Mouse (Mus musculus) limb, embryonic 14.5 days (tissue): ENCODE data around the gene Sh3d19. TPM values are rescaled to one million over a fixed set of nuclear protein-coding genes. Genes with fewer than 3 reads are reported as not detected.

Source experiments
- ATAC-seq: fragments of 200-750 bp; cut with Nextera tagmentation; 2 replicates; pipeline ENCODE4 v1.8.0; 2017; ENCODE audit warnings: low read depth, moderate number of reproducible peaks, moderate TSS enrichment; ENCODE audit not compliant: low FRiP score
- DNase-seq: peaks from one replicate; pipeline ENCODE4 v3.0.0-alpha.2; 2015; ENCODE audit warnings: low spot score
- H3K27ac ChIP-seq: fragments of 300-500 bp; sonication (generic); replicated peaks from 2 replicates; pipeline ENCODE4 v1.5.1; 2014; ENCODE audit warnings: low read depth, mild to moderate bottlenecking, low read length, moderate library complexity, mixed read lengths
- H3K27me3 ChIP-seq: fragments of 300-500 bp; sonication (generic); 2 replicates; pipeline ENCODE4 v1.6.1; 2014; ENCODE audit warnings: low read length, mixed read lengths; ENCODE audit not compliant: control insufficient read depth, insufficient read depth
- H3K36me3 ChIP-seq: fragments of 300-500 bp; sonication (generic); 2 replicates; pipeline ENCODE4 v1.6.1; 2014; ENCODE audit warnings: mild to moderate bottlenecking, low read length, moderate library complexity, mixed read lengths; ENCODE audit not compliant: control insufficient read depth, insufficient read depth
- H3K4me1 ChIP-seq: fragments of 300-500 bp; sonication (generic); 2 replicates; pipeline ENCODE4 v1.6.1; 2014; ENCODE audit warnings: antibody characterized with exemption, low read length, mixed read lengths; ENCODE audit not compliant: control insufficient read depth, insufficient read depth
- H3K4me2 ChIP-seq: fragments of 300-500 bp; sonication (generic); replicated peaks from 2 replicates; pipeline ENCODE4 v1.6.1; 2014; ENCODE audit warnings: low read depth, mild to moderate bottlenecking, low read length, moderate library complexity; ENCODE audit not compliant: severe bottlenecking
- H3K4me3 ChIP-seq: fragments of 300-500 bp; sonication (generic); replicated peaks from 2 replicates; pipeline ENCODE4 v1.5.1; 2014; ENCODE audit warnings: low read length
- H3K9ac ChIP-seq: fragments of 300-500 bp; sonication (generic); 2 replicates; pipeline ENCODE4 v1.6.1; 2014; ENCODE audit warnings: mild to moderate bottlenecking, low read depth, low read length, moderate library complexity; ENCODE audit not compliant: severe bottlenecking
- H3K9me3 ChIP-seq: fragments of 300-500 bp; sonication (generic); 2 replicates; pipeline ENCODE4 v1.6.1; 2016; ENCODE audit warnings: low read length; ENCODE audit not compliant: control insufficient read depth
- POLR2A ChIP-seq: fragments of 200-500 bp; IDR thresholded peaks from 2 replicates; pipeline ENCODE4 v1.8.0; 2012; ENCODE audit warnings: inconsistent platforms, mild to moderate bottlenecking, moderate library complexity, borderline replicate concordance; ENCODE audit not compliant: insufficient read depth, insufficient read length; ENCODE audit errors: extremely low read depth
- WGBS: fragments of 180-500 bp; shearing (Covaris S2); extraction: QIAGEN DNeasy Blood & Tissue Kit; methylation state at CpG from one replicate; pipeline ENCODE4 v1.1.7; 2014; 5-methylcytosine and 5-hydroxymethylcytosine counted together
- polyA plus RNA-seq, 2 experiments: library from polyadenylated mRNA; depleted of rRNA in 1 of 2; stranded (reverse) in 1 of 2; unstranded in 1 of 2; fragments of >200 nt; fragmentation: Nextera tagmentation in 1 of 2; extraction: Ambion mirVana in 1 of 2; gene quantifications; 2 replicates each; pipeline versions ENCODE4 v1.2.1 to v1.2.3; 2012 to 2014

The Sh3d19 gene
- polyA plus RNA-seq (2012; rRNA removed) (33.8 and 36.5 TPM in 2 replicates), polyA plus RNA-seq (2014; fragmentation: Nextera tagmentation; extraction: Ambion mirVana) (29.2 and 32.1 TPM in 2 replicates)

DNA sequence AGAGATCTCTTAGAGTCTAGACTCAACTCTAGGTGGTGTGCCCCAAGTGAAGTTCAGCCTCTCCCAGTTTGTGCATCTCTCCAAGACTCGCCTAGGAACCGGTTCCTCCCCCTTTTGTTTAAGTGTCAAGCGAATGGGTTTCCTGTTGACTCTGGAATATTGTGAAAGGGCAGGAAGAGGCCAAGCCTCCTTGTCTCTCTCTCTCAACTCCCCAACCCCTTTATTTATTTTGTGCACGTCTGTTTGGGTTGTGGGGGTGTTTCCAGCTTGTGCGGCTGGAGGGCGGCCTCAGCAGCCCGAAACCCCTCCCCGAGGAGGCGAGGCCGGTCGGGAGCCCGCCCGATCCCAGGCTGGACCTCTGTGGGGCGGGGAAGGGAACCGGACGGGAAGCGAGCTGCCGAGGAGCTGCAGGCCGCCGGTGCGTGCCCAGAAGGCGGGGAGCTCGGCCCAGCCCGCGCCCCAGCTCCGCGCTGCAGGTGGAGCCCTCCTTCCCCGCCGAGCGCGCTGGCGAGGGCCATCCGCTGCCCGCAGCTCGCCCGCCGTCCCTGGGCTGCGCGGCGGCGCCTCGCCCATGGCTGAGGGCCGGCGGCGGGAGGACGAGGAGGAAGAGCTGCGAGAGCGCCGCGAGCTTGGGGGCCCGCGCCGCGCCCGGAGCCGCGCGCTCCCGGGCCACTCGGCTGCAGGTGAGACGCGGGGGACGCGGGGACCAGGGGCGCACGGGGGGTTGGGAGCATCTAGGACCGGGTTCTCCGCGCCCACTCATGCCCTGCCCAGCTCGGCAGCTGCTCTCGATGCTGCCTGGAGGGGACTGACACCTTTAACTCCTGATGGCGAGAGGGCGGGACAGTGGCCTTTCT is at the start of gene Sh3d19:
TSS of gene Sh3d19 (plus strand) at position 368 of the 857 bp plus-strand sequence.
- H3K36me3 ChIP-seq: no peaks in the 10 kb centered on the region
- under 1% methylated on average over 27 of the region's 73 CpGs for WGBS
- no peaks in the 10 kb centered on the region for H3K27me3 ChIP-seq
- H3K9me3 ChIP-seq: no peaks in the 10 kb centered on the region
- 0 out of 2 replicates have a peak, but pooled peaks cover 7% of the 10 kb centered on the region for H3K4me1 ChIP-seq
- TF ChIP-seq POLR2A: peak; percentile 35; the same call in 1 of the 2 replicates
- H3K4me2 ChIP-seq: peak within 1 kb of the TSS; percentile 84
- peak; percentile 73 for DNase-seq
- peak within 1 kb of the TSS; percentile 33; the same call in 1 of the 2 replicates for H3K27ac ChIP-seq
- ATAC-seq: peak; percentile 93
- peak within 1 kb of the TSS; percentile 80 for H3K4me3 ChIP-seq
- H3K9ac ChIP-seq: peak within 1 kb of the TSS; percentile 86

DNA sequence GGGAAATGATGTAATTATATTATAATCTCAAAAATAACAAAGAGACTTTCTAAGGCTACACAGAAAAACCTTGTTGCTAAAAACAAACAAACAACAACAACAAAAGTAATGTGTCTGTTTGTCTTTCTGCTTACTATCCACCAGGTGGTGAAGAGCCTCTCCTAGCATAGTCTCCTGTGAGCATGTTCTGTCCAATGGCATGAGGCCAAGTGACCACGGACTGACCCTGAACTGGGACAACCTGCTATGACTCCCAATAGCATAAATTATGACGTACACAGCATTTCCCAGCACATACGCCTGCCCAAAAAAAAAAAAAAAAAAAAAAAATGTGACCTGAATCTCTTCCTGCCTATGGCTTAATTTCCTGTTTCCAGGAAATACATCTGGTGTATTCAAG is 48.6 kb upstream of the Sh3d19 start:
- no peak overlapping the region for H3K9ac ChIP-seq
- no peak overlapping the region for H3K4me3 ChIP-seq
- H3K27ac ChIP-seq: no peak overlapping the region
- WGBS: 71% methylated on average over 3 of the region's 3 CpGs
- peaks cover 5% of the 10 kb centered on the region for H3K4me1 ChIP-seq
- no peak for TF ChIP-seq POLR2A
- DNase-seq (no peak), ATAC-seq (no peak)
- H3K36me3 ChIP-seq: no peaks in the 10 kb centered on the region
- no peak overlapping the region for H3K4me2 ChIP-seq
- H3K27me3 ChIP-seq: no peaks in the 10 kb centered on the region
- H3K9me3 ChIP-seq: no peaks in the 10 kb centered on the region

DNA sequence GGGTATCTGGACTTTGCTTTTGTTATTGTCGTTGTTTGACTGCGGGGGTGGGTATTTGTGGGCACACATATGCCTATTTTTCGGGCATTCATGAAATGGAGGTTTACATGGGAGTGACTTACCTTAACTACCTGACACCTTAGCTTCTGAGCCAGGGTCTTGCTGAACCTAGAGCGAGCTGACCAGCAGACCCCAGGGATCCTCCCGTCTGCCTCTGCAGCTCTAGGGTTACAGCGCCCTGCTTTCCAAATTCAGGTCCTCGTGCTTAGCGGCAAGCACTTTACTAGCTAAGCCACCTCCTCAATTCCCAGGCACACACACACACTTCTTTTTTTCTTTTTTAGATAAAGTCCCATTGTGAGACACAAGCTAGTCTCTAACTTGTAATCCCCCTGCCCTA is 47.6 kb upstream of the Sh3d19 start:
- WGBS: 57% methylated on average over 8 of the region's 8 CpGs
- Histone ChIP-seq H3K9ac (no peak overlapping the region), H3K27ac (no peak overlapping the region), H3K4me2 (no peak overlapping the region; the same call in 1 of the 2 replicates), H3K36me3 (no peaks in the 10 kb centered on the region), H3K9me3 (no peaks in the 10 kb centered on the region), H3K27me3 (no peaks in the 10 kb centered on the region), H3K4me1 (peaks cover 5% of the 10 kb centered on the region), H3K4me3 (no peak overlapping the region)
- DNase-seq: no peak
- ATAC-seq: no peak
- no peak for TF ChIP-seq POLR2A

DNA sequence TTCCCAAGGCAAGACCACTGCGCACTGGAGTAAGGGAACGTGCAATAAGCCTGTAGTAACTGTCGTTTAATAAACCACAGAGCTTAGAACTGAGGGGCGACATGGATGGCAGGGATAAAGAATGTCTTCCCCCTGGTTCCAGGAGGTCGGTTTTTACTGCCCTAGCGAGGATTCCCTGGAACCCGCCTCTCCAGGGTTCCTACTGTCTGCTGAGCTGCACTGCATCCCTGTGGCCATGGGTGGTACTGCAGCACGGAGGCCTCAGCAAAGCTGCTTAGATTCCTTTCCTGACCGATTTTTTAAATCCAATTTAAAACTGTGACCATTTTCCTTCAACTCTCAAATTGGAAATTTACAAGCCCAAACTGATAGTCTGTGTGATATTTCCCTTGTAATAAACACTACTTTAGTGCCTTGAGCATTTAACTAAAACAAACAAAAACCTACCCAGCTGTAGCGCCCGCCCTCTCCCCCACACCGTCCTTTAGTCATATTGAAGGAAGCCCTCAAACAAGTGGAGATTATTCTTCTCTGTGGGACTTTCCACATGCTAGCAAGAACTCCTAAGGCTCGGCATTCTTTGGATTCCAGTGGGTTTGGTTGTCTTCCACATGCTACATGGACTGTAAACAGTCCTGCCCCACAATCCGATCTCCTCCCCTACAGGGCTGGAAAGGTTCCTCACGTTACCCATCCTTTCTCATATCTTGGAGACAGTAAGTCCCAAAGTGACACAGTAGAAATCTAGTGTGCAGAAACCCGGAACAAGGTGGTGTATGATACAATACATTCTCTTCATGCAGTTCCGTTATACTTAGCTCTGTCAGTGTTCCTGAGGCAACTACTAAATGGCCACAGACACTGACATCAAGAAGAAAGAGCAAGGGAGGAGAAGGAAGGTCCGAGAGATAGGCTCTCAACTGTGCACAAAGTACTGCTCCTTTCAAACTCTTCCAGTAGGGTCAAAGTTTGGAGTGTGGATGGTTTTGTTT is 46.7 kb upstream of the Sh3d19 start:
- Histone ChIP-seq H3K9me3 (no peaks in the 10 kb centered on the region), H3K27me3 (no peaks in the 10 kb centered on the region), H3K4me3 (no peak overlapping the region; the same call in 1 of the 2 replicates), H3K9ac (no peak overlapping the region), H3K4me1 (peaks cover 5% of the 10 kb centered on the region), H3K27ac (no peak overlapping the region), H3K4me2 (peak overlapping the region; percentile 37), H3K36me3 (no peaks in the 10 kb centered on the region)
- 40% methylated on average over 18 of the region's 18 CpGs for WGBS
- TF ChIP-seq POLR2A: no peak
- ATAC-seq (peak; percentile 37; the same call in 1 of the 2 replicates), DNase-seq (peak; percentile 76)

DNA sequence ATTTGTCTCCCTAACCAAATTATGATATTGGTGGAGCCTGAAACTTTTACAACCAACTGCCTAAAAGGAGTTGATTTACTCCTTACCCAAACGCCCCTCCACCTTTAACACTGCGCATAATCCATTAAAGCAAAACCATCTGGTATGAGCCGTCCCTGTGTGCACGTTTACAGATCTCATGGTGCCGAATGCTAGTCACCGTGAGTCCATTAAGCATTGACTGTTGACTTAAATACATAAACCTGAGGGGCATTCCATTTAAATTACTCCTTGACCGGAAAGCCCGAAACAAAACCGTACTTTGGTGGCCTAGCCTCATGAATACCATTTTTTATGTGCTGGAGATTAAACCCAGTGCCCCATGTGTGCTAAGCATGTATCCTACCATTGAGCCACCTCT is 43.6 kb upstream of the Sh3d19 start:
- H3K4me2 ChIP-seq: no peak overlapping the region
- no peaks in the 10 kb centered on the region for H3K27me3 ChIP-seq
- no peak overlapping the region for H3K27ac ChIP-seq
- H3K4me1 ChIP-seq: peaks cover 5% of the 10 kb centered on the region
- WGBS: 11% methylated on average over 9 of the region's 9 CpGs
- DNase-seq: no peak
- no peak for TF ChIP-seq POLR2A
- H3K9me3 ChIP-seq: no peaks in the 10 kb centered on the region
- H3K36me3 ChIP-seq: no peaks in the 10 kb centered on the region
- H3K4me3 ChIP-seq: no peak overlapping the region
- no peak for ATAC-seq
- H3K9ac ChIP-seq: no peak overlapping the region
